Mouse (Mus musculus): ENCODE data around the gene Rpl13a.

DNA sequence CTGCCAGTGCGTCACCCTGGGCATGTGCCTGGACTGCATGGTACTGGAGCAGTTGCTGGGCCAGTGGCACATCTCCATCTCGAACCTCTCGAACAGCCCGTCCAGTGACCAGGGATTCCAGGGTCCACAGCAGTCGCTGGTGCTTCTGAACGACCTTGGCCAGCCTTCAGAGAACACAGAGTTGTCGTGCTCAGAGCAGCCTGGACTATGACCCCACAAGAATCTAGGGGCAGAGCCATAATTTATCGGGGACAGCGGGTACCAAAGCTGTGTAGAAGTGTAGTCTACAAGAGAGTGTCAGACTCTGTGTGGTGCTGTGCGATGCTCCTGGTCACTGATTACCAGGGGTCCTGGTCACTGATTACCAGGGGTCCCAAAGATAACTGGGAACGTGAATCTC is 19.3 kb upstream of the Rpl13a start:
- TF ChIP-seq CTCF (IDR thresholded peaks at IDR 0.05; ENCODE audit: low read depth) (no peak), EP300 (IDR thresholded peaks at IDR 0.05; ENCODE audit: low read depth) (no peak)

Measured in liver, embryonic 14.5 days (tissue).